Mouse (Mus musculus) myocyte (in vitro differentiated cells): ENCODE results near the gene Zbtb38. TPM values are rescaled to one million over a fixed set of nuclear protein-coding genes. Genes with fewer than 3 reads are reported as not detected.

Experiments
- H3K27me3 ChIP-seq: one replicate; pipeline ENCODE4 v1.6.1; 2011; ENCODE audit not compliant: control insufficient read depth, insufficient read depth, insufficient read length
- H3K36me3 ChIP-seq: one replicate; pipeline ENCODE4 v1.6.1; 2011; ENCODE audit not compliant: control insufficient read depth, insufficient read depth
- H3K4me2 ChIP-seq: one replicate; pipeline ENCODE4 v1.6.1; 2011; ENCODE audit warnings: low read depth, control low read depth
- H3K4me3 ChIP-seq: one replicate; pipeline ENCODE4 v1.5.1; 2011; ENCODE audit warnings: mild to moderate bottlenecking, control low read depth, moderate library complexity
- H3K79me2 ChIP-seq: one replicate; pipeline ENCODE4 v1.6.1; 2011; ENCODE audit not compliant: control insufficient read depth, insufficient read depth
- H3ac ChIP-seq: one replicate; pipeline ENCODE4 v1.6.1; 2011; ENCODE audit not compliant: control insufficient read depth, insufficient read length
- CEBPB ChIP-seq: IDR thresholded peaks from 2 replicates; pipeline ENCODE4 v1.6.1; 2011; ENCODE audit warnings: mild to moderate bottlenecking, moderate library complexity; ENCODE audit not compliant: poor library complexity, insufficient read depth, severe bottlenecking
- E2F4 ChIP-seq: IDR thresholded peaks from one replicate; pipeline ENCODE4 v1.6.1; 2011; ENCODE audit warnings: mild to moderate bottlenecking, control low read depth, moderate library complexity; ENCODE audit not compliant: insufficient read depth
- MAX ChIP-seq: IDR thresholded peaks from one replicate; pipeline ENCODE4 v1.6.1; 2011; ENCODE audit warnings: low read depth, mild to moderate bottlenecking, control low read depth
- MYOD1 ChIP-seq, 3 experiments: IDR thresholded peaks; one replicate each; pipeline ENCODE4 v1.6.1; 2011; ENCODE audit warnings: control low read depth in 2 of 3, low read depth in 2 of 3, mild to moderate bottlenecking in 2 of 3, moderate library complexity in 1 of 3; ENCODE audit not compliant: insufficient read length in 2 of 3, control insufficient read depth in 1 of 3
- MYOG ChIP-seq, 3 experiments: IDR thresholded peaks; one replicate each; pipeline ENCODE4 v1.6.1; 2011; ENCODE audit warnings: control low read depth in 2 of 3, low read depth in 2 of 3, mild to moderate bottlenecking in 2 of 3; ENCODE audit not compliant: insufficient read length in 2 of 3, control insufficient read depth in 1 of 3, insufficient read depth in 1 of 3
- POLR2A ChIP-seq: IDR thresholded peaks from one replicate; pipeline ENCODE4 v1.6.1; 2011; ENCODE audit warnings: low read depth, mild to moderate bottlenecking, control low read depth, moderate library complexity; ENCODE audit not compliant: insufficient read length
- POLR2AphosphoS2 ChIP-seq: IDR thresholded peaks from one replicate; pipeline ENCODE4 v1.6.1; 2011; ENCODE audit warnings: low read depth, control low read depth; ENCODE audit not compliant: insufficient read length
- REST ChIP-seq: IDR thresholded peaks from one replicate; pipeline ENCODE4 v1.6.1; 2011; ENCODE audit warnings: mild to moderate bottlenecking, control low read depth, moderate library complexity; ENCODE audit not compliant: insufficient read depth, insufficient read length
- SRF ChIP-seq: IDR thresholded peaks from one replicate; pipeline ENCODE4 v1.6.1; 2011; ENCODE audit warnings: low read depth; ENCODE audit not compliant: control insufficient read depth, insufficient read length
- TCF12 ChIP-seq: IDR thresholded peaks from one replicate; pipeline ENCODE4 v1.6.1; 2011; ENCODE audit warnings: mild to moderate bottlenecking, control low read depth; ENCODE audit not compliant: poor library complexity, insufficient read depth, severe bottlenecking
- TCF3 ChIP-seq: IDR thresholded peaks from one replicate; pipeline ENCODE4 v1.6.1; 2011; ENCODE audit warnings: low read depth, control low read depth; ENCODE audit not compliant: insufficient read length
- USF1 ChIP-seq: IDR thresholded peaks from one replicate; pipeline ENCODE4 v1.6.1; 2011; ENCODE audit warnings: low read depth, mild to moderate bottlenecking, control low read depth, moderate library complexity
- polyA plus RNA-seq: library from polyadenylated mRNA; unstranded; fragments of >200 nt; fragmentation: generic; extraction: Trizol; gene quantifications from one replicate; pipeline ENCODE4 v1.2.1, GENCODE M21; 2012; ENCODE audit warnings: missing spikeins

Gene Zbtb38
- polyA plus RNA-seq, result 9.1 TPM

DNA sequence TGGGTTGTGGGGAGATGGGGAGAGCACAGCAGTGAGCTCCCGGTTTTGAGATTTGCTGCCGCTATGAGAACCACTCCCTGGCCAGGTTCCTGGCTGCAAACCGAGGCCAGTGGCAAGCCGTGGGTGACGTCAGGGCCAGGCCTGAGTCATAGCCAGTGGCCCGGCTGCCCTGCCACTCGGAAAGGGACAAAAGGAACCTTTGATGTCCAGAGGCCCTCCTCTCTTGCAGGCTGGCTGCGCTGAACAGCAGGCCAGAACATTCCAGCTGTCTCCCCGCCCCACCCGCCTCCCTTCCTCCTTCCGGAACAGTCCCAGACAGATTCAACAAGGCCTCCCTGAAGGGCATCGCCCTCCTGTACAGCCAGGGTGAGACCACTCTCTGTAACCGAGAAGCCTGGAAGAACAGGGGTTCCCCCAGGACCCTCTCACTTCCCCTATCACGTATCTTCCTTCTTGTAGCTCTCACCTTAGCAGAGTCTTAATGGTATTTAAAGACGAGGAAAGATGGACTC is at the start of gene Zbtb38:
TSS of gene Zbtb38 (minus strand) at position 229 of the 512 bp plus-strand sequence.
- H3K36me3 ChIP-seq, result peaks cover 25% of the 10 kb centered on the region
- no peaks in the 10 kb centered on the region for H3K27me3 ChIP-seq
- H3K4me2 ChIP-seq, result peak within 1 kb of the TSS; percentile 78
- H3K4me3 ChIP-seq, result peak within 1 kb of the TSS; percentile 60
- peak within 1 kb of the TSS; percentile 3 for H3ac ChIP-seq
- TF ChIP-seq POLR2AphosphoS2 (no peak), MYOG (IDR thresholded peaks at IDR 0.05; ENCODE audit: control insufficient read depth in 1 of 3, insufficient read depth in 1 of 3, insufficient read length in 2 of 3, low read depth in 2 of 3) (peak; percentile 34 to 85 (median 36)), POLR2A (peak; percentile 60), MYOD1 (IDR thresholded peaks at IDR 0.05; ENCODE audit: control insufficient read depth in 1 of 3, insufficient read length in 2 of 3, low read depth in 2 of 3) (peak in 2 of 3 experiments; percentile 53 to 86)
- H3K79me2 ChIP-seq, result peaks cover 25% of the 10 kb centered on the region

DNA sequence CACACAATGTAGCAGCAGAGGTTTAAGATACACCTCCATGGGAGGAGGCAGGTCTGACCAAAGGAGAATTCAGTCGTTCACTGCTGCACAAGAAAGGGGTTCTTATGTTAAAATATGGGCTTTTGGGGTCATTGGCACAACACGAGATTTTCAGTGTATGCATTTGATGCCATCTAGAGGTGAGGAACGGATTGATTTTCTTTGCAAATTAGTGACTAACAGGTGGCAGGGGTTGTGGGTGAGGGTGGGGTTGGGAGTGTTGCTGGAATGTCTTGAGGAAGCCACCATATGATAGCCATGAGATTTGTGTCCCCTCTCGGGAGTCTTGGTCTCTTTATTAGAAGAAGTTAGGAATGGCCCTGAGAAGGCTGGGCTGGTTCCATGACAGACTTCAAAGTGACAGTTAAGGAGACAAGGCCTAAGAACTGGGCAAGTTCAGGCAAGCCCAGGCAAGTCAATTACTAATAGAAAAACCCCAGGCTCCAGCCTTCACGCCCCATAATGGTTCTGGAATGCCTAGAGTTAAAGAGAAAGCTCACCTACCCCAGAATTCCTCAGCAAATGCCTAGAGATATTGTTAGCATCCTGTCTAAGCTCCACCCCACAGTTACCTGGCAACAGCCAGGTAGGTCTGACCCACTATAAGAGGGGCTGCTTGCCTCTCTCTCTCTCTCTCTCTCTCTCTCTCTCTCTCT is 47.6 kb upstream of the Zbtb38 start:
- H3K4me2 ChIP-seq, result peak overlapping the region; percentile 5
- TF ChIP-seq TCF3, result no peak
- no peak for TF ChIP-seq MAX
- no peak for TF ChIP-seq TCF12
- TF ChIP-seq MYOG (IDR thresholded peaks at IDR 0.05; ENCODE audit: control insufficient read depth in 1 of 3, insufficient read depth in 1 of 3, insufficient read length in 2 of 3, low read depth in 2 of 3), result peak in 1 of 3 experiments; percentile 36
- peak in 2 of 3 experiments; percentile 42 to 78 for TF ChIP-seq MYOD1 (IDR thresholded peaks at IDR 0.05; ENCODE audit: control insufficient read depth in 1 of 3, insufficient read length in 2 of 3, low read depth in 2 of 3)
- no peak overlapping the region for H3K4me3 ChIP-seq
- H3K79me2 ChIP-seq, result no peaks in the 10 kb centered on the region
- H3ac ChIP-seq, result no peak overlapping the region
- no peaks in the 10 kb centered on the region for H3K36me3 ChIP-seq
- H3K27me3 ChIP-seq, result no peaks in the 10 kb centered on the region

DNA sequence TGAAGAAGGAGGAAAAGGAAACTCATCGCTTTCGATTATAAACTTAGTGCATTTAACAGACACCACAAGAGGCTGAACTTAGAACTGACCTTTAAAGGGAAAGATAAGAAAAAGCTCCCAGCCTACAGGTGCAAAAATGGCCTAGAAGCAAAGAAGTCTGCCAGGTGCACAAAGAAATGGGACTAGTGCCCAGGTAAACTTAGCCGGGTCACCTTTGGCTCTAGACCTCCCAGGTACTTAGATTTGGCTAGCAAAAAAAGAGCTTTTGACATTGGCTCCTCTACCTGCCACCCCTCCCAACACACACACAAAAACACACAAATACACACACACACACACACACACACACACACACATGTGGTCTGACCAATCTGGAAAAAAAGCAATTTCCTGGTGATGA is 44.7 kb upstream of the Zbtb38 start:
- Histone ChIP-seq H3K27me3 (no peaks in the 10 kb centered on the region), H3K36me3 (no peaks in the 10 kb centered on the region), H3K4me3 (no peak overlapping the region), H3K79me2 (no peaks in the 10 kb centered on the region), H3ac (no peak overlapping the region), H3K4me2 (no peak overlapping the region)
- TF ChIP-seq MAX (no peak), MYOG (IDR thresholded peaks at IDR 0.05; ENCODE audit: control insufficient read depth in 1 of 3, insufficient read depth in 1 of 3, insufficient read length in 2 of 3, low read depth in 2 of 3) (no peak), CEBPB (no peak), SRF (no peak), E2F4 (no peak), TCF12 (no peak), MYOD1 (IDR thresholded peaks at IDR 0.05; ENCODE audit: control insufficient read depth in 1 of 3, insufficient read length in 2 of 3, low read depth in 2 of 3) (no peak), POLR2AphosphoS2 (no peak), POLR2A (no peak), USF1 (no peak), TCF3 (no peak), REST (no peak)

DNA sequence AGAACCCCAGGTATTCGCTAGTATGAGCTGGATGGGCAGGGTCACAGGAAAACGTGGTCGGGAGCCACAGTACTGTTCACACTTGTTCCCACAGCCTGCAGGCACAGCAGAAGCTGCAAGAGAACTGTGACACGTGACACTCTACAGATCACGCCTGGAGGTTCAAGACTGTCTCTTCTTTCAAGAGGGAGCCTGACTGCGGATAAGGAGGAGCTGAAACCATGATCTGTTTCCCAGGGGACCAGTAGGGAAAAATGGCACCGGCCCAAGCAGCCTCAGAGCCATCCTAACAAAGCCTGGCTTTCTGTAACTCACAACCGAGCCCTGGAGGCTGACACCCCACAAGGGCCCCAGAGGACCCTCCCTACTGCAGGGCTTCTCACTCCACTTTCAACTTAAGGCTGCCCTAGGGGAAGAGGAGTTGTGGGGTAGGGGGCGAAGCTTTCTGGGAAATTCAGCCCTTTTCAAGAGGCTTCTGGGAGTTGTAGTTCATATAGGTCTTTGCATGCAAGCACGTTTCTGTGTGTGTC is 42.8 kb upstream of the Zbtb38 start:
- Histone ChIP-seq H3K4me3 (no peak overlapping the region), H3K4me2 (peak overlapping the region; percentile 39), H3ac (no peak overlapping the region), H3K36me3 (no peaks in the 10 kb centered on the region), H3K27me3 (no peaks in the 10 kb centered on the region), H3K79me2 (no peaks in the 10 kb centered on the region)
- no peak for TF ChIP-seq TCF3
- TF ChIP-seq USF1, result peak; percentile 47
- TF ChIP-seq E2F4, result no peak
- no peak for TF ChIP-seq REST

DNA sequence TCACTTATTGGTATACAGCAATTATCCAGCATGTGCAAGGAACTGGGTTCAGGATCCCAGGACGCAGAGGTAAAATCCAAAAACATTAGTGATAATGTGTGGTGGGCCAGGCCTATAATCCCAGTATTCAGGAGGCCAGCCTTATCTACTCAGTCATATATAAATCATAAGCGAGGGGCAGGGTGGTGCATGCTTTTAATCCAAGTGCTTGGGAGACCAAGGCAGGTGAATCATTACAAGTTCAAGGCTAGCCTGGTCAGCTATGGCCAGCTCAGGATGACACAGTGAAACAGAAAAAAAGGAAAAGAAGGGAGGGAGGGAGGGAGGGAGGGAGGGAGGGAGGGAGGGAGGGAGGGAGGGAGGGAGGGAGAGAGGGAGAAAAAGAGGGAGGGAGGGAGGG is 42.0 kb upstream of the Zbtb38 start:
- TF ChIP-seq CEBPB (no peak), MYOD1 (IDR thresholded peaks at IDR 0.05; ENCODE audit: control insufficient read depth in 1 of 3, insufficient read length in 2 of 3, low read depth in 2 of 3) (no peak), USF1 (no peak), SRF (no peak), E2F4 (no peak), REST (no peak), MAX (no peak), TCF12 (no peak), POLR2AphosphoS2 (no peak), POLR2A (no peak), MYOG (IDR thresholded peaks at IDR 0.05; ENCODE audit: control insufficient read depth in 1 of 3, insufficient read depth in 1 of 3, insufficient read length in 2 of 3, low read depth in 2 of 3) (no peak), TCF3 (no peak)
- no peaks in the 10 kb centered on the region for H3K36me3 ChIP-seq
- no peak overlapping the region for H3K4me3 ChIP-seq
- no peak overlapping the region for H3ac ChIP-seq
- no peaks in the 10 kb centered on the region for H3K27me3 ChIP-seq
- no peak overlapping the region for H3K4me2 ChIP-seq
- no peaks in the 10 kb centered on the region for H3K79me2 ChIP-seq
